Mouse (Mus musculus) embryonic facial prominence, embryonic 15.5 days (tissue): ENCODE results near the gene Mthfd2l. TPM values are rescaled to one million over a fixed set of nuclear protein-coding genes. Genes with fewer than 3 reads are reported as not detected.

Experiments used
- ATAC-seq: fragments of 200-750 bp; cut with Nextera tagmentation; 2 replicates; pipeline ENCODE4 v1.8.0; 2017; ENCODE audit warnings: low read depth, moderate TSS enrichment; ENCODE audit not compliant: insufficient number of reproducible peaks, low FRiP score, low TSS enrichment
- H3K27ac ChIP-seq: fragments of 300-500 bp; sonication (generic); replicated peaks from 2 replicates; pipeline ENCODE4 v1.5.1; 2015; ENCODE audit warnings: mild to moderate bottlenecking, inconsistent platforms
- H3K27me3 ChIP-seq: fragments of 300-500 bp; sonication (generic); 2 replicates; pipeline ENCODE4 v1.6.1; 2015; ENCODE audit warnings: inconsistent platforms
- H3K36me3 ChIP-seq: fragments of 300-500 bp; sonication (generic); 2 replicates; pipeline ENCODE4 v1.6.1; 2015; ENCODE audit warnings: mild to moderate bottlenecking, inconsistent platforms
- H3K4me1 ChIP-seq: fragments of 300-500 bp; sonication (generic); 2 replicates; pipeline ENCODE4 v1.6.1; 2015; ENCODE audit warnings: inconsistent platforms
- H3K4me2 ChIP-seq: fragments of 300-500 bp; sonication (generic); replicated peaks from 2 replicates; pipeline ENCODE4 v1.6.1; 2015; ENCODE audit warnings: mild to moderate bottlenecking, inconsistent platforms
- H3K4me3 ChIP-seq: fragments of 300-500 bp; sonication (generic); replicated peaks from 2 replicates; pipeline ENCODE4 v1.5.1; 2015; ENCODE audit warnings: mild to moderate bottlenecking, inconsistent platforms
- H3K9ac ChIP-seq: fragments of 300-500 bp; sonication (generic); 2 replicates; pipeline ENCODE4 v1.6.1; 2015; ENCODE audit warnings: inconsistent platforms
- H3K9me3 ChIP-seq: fragments of 300-500 bp; sonication (generic); replicated peaks from 2 replicates; pipeline ENCODE4 v1.6.1; 2016; ENCODE audit warnings: inconsistent platforms
- WGBS: fragments of 180-500 bp; shearing (Covaris S2); methylation state at CpG from one replicate; pipeline ENCODE4 v1.1.7; 2015; 5-methylcytosine and 5-hydroxymethylcytosine counted together
- polyA plus RNA-seq: library from polyadenylated mRNA; unstranded; fragments of >200 nt; fragmentation: Nextera tagmentation; extraction: Ambion mirVana; gene quantifications from 2 replicates; pipeline ENCODE4 v1.2.1, GENCODE M21; 2015

The Mthfd2l gene
- polyA plus RNA-seq, 1 experiment from 2014 or later = 47.0 TPM

- no peaks in the 10 kb centered on the region for H3K9me3 ChIP-seq
- H3K36me3 ChIP-seq = no peaks in the 10 kb centered on the region
- H3K9ac ChIP-seq = no peak overlapping the region
- H3K4me2 ChIP-seq = no peak overlapping the region; the same call in 1 of the 2 replicates
- H3K4me1 ChIP-seq = peaks cover 10% of the 10 kb centered on the region
- H3K27me3 ChIP-seq = peaks cover 17% of the 10 kb centered on the region
- 30% methylated on average over 7 of the region's 7 CpGs for WGBS
- H3K27ac ChIP-seq = 0 out of 2 replicates have a peak overlapping the region, but pooled peaks have one; percentile 35
- ATAC-seq = no peak
- no peak overlapping the region for H3K4me3 ChIP-seq
Measured at GRCm38 (mm10) chr5:90900147-90900546, 30.8 kb upstream of the Mthfd2l start.

GRCm38 (mm10) chr5:90900688-90901087 is 30.2 kb upstream of the Mthfd2l start:
- peaks cover 10% of the 10 kb centered on the region for H3K4me1 ChIP-seq
- H3K4me3 ChIP-seq = no peak overlapping the region
- peaks cover 17% of the 10 kb centered on the region for H3K27me3 ChIP-seq
- no peak overlapping the region for H3K9ac ChIP-seq
- H3K27ac ChIP-seq = 0 out of 2 replicates have a peak overlapping the region, but pooled peaks have one; percentile 35
- no peak overlapping the region for H3K4me2 ChIP-seq
- WGBS = 68% methylated on average over 7 of the region's 7 CpGs
- no peaks in the 10 kb centered on the region for H3K9me3 ChIP-seq
- ATAC-seq = no peak
- H3K36me3 ChIP-seq = no peaks in the 10 kb centered on the region

- no peak for ATAC-seq
- Histone ChIP-seq H3K4me3 (peak overlapping the region; percentile 31), H3K4me2 (peak overlapping the region; percentile 60), H3K9ac (no peak overlapping the region), H3K9me3 (no peaks in the 10 kb centered on the region), H3K36me3 (no peaks in the 10 kb centered on the region), H3K27me3 (peaks cover 17% of the 10 kb centered on the region), H3K27ac (no peak overlapping the region), H3K4me1 (peaks cover 10% of the 10 kb centered on the region)
- WGBS = 8% methylated on average over 10 of the region's 10 CpGs
Measured at GRCm38 (mm10) chr5:90902380-90903260, 28.3 kb upstream of the Mthfd2l start.

GRCm38 (mm10) chr5:90903339-90904020 is 27.4 kb upstream of the Mthfd2l start, which contains the start of gene Cxcl2:
Gene Cxcl2 (plus strand): TSS chr5:90903871.
- Histone ChIP-seq H3K27ac (no peak within 1 kb of the TSS), H3K27me3 (peaks cover 17% of the 10 kb centered on the region), H3K9me3 (no peaks in the 10 kb centered on the region), H3K36me3 (no peaks in the 10 kb centered on the region), H3K4me1 (peaks cover 10% of the 10 kb centered on the region), H3K4me2 (peak within 1 kb of the TSS; percentile 60), H3K4me3 (peak within 1 kb of the TSS; percentile 31), H3K9ac (no peak within 1 kb of the TSS)
- 8% methylated on average over 22 of the region's 22 CpGs for whole genome bisulfite sequencing
- ATAC-seq = 0 out of 2 replicates have a peak, but pooled peaks have one; percentile 47

GRCm38 (mm10) chr5:90908983-90909382 is 21.9 kb upstream of the Mthfd2l start:
- Histone ChIP-seq H3K4me2 (no peak overlapping the region), H3K9ac (no peak overlapping the region), H3K36me3 (no peaks in the 10 kb centered on the region), H3K27ac (no peak overlapping the region), H3K9me3 (no peaks in the 10 kb centered on the region), H3K27me3 (peaks cover 11% of the 10 kb centered on the region), H3K4me1 (no peaks in the 10 kb centered on the region), H3K4me3 (no peak overlapping the region)
- ATAC-seq = no peak
- WGBS = 2% methylated on average over 2 of the region's 2 CpGs

GRCm38 (mm10) chr5:90919495-90919894 is 11.4 kb upstream of the Mthfd2l start:
- H3K36me3 ChIP-seq = no peaks in the 10 kb centered on the region
- WGBS = 71% methylated on average over 2 of the region's 2 CpGs
- H3K27me3 ChIP-seq = no peaks in the 10 kb centered on the region
- ATAC-seq = no peak
- H3K9ac ChIP-seq = no peak overlapping the region
- no peak overlapping the region for H3K27ac ChIP-seq
- H3K4me2 ChIP-seq = no peak overlapping the region
- H3K4me1 ChIP-seq = no peaks in the 10 kb centered on the region
- no peak overlapping the region for H3K4me3 ChIP-seq
- H3K9me3 ChIP-seq = no peaks in the 10 kb centered on the region

- H3K9ac ChIP-seq = no peak overlapping the region
- WGBS = 75% methylated on average over 4 of the region's 4 CpGs
- H3K4me1 ChIP-seq = no peaks in the 10 kb centered on the region
- no peak for ATAC-seq
- H3K27me3 ChIP-seq = no peaks in the 10 kb centered on the region
- no peaks in the 10 kb centered on the region for H3K36me3 ChIP-seq
- no peak overlapping the region for H3K27ac ChIP-seq
- no peaks in the 10 kb centered on the region for H3K9me3 ChIP-seq
- H3K4me2 ChIP-seq = no peak overlapping the region
- H3K4me3 ChIP-seq = no peak overlapping the region
Measured at GRCm38 (mm10) chr5:90922958-90923357, 8.0 kb upstream of the Mthfd2l start.

- H3K9ac ChIP-seq = peak overlapping the region; percentile 94
- ATAC-seq = no peak
- no peaks in the 10 kb centered on the region for H3K27me3 ChIP-seq
- H3K36me3 ChIP-seq = peaks cover 13% of the 10 kb centered on the region
- WGBS = 48% methylated on average over 2 of the region's 2 CpGs
- peaks cover 9% of the 10 kb centered on the region; the same call in 1 of the 2 replicates for H3K4me1 ChIP-seq
- H3K4me2 ChIP-seq = peak overlapping the region; percentile 55
- peak overlapping the region; percentile 99 for H3K27ac ChIP-seq
- H3K4me3 ChIP-seq = peak overlapping the region; percentile 72
- H3K9me3 ChIP-seq = no peaks in the 10 kb centered on the region
Measured at GRCm38 (mm10) chr5:90930546-90930945, 371 bp upstream of the Mthfd2l start.

GRCm38 (mm10) chr5:90931911-90932310 is 994 bp downstream of the Mthfd2l start:
- peak overlapping the region; percentile 94 for H3K9ac ChIP-seq
- peak overlapping the region; percentile 55 for H3K4me2 ChIP-seq
- no peaks in the 10 kb centered on the region for H3K27me3 ChIP-seq
- ATAC-seq = no peak
- H3K27ac ChIP-seq = peak overlapping the region; percentile 99
- H3K36me3 ChIP-seq = peaks cover 13% of the 10 kb centered on the region
- no peaks in the 10 kb centered on the region for H3K9me3 ChIP-seq
- peaks cover 9% of the 10 kb centered on the region; the same call in 1 of the 2 replicates for H3K4me1 ChIP-seq
- WGBS = 3% methylated on average over 6 of the region's 6 CpGs
- H3K4me3 ChIP-seq = peak overlapping the region; percentile 72

- no peak overlapping the region for H3K4me2 ChIP-seq
- ATAC-seq = no peak
- 69% methylated on average over 2 of the region's 2 CpGs for WGBS
- no peaks in the 10 kb centered on the region for H3K27me3 ChIP-seq
- H3K36me3 ChIP-seq = peaks cover 13% of the 10 kb centered on the region
- H3K4me1 ChIP-seq = peaks cover 9% of the 10 kb centered on the region; the same call in 1 of the 2 replicates
- no peak overlapping the region for H3K9ac ChIP-seq
- H3K4me3 ChIP-seq = no peak overlapping the region
- H3K9me3 ChIP-seq = no peaks in the 10 kb centered on the region
- no peak overlapping the region for H3K27ac ChIP-seq
Measured at GRCm38 (mm10) chr5:90936706-90937105, 5.8 kb downstream of the Mthfd2l start.

GRCm38 (mm10) chr5:90945453-90945852 is 14.5 kb downstream of the Mthfd2l start:
- Histone ChIP-seq H3K4me3 (no peak overlapping the region), H3K4me1 (no peaks in the 10 kb centered on the region), H3K27me3 (no peaks in the 10 kb centered on the region), H3K9ac (no peak overlapping the region), H3K4me2 (no peak overlapping the region), H3K9me3 (no peaks in the 10 kb centered on the region), H3K36me3 (no peaks in the 10 kb centered on the region), H3K27ac (no peak overlapping the region)
- no peak for ATAC-seq
- 86% methylated on average over 2 of the region's 2 CpGs for whole genome bisulfite sequencing
